Mouse (Mus musculus): ENCODE data around the gene Zfp36. TPM values are rescaled to one million over a fixed set of nuclear protein-coding genes. Genes with fewer than 3 reads are reported as not detected.
A peak's percentile ranks its signal among the peaks of the same experiment; 100 is the strongest.

The Zfp36 gene
- polyA plus RNA-seq, 1 experiment: 106 TPM

DNA sequence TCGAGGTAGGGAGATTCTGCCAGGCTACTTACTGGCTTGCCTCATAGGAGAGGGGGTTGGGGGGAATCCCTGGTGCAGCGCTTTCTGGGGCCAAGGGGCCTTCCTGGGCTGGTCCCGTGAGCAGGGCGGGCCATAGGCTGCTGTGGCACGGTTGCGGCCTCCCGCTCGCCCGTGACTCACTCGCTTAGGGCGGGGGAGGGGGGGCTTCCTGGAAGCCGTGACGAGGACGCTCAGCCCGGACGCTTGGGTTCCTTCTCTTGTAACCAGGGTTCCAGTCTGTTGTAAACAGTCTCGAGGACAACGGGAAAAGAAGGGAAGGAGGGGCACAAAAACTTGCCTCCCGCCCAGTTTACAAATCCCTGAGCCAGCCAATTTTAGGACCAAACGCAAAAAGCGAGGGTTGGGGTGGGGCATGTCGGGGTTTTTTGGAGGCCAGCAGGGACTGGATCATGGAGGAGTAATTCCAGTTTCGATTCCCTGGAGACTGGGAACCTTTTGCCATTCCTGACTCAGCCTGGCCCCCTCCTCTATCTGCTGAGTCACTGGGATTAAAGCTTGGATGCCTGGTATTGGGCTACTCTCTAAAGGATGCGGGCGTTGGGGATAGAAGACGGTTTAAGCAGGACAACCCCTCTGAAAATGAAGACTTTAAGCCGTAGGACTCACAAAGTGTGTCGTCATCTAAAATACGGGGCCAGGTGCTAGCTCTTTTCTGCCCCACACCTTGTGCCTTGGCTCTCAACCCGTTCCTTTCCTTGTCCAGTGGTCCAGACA is 1.2 kb upstream of the Zfp36 start:
- TF ChIP-seq CTCF (IDR thresholded peaks at IDR 0.05; ENCODE audit: extremely low read depth, insufficient read depth, insufficient read length, insufficient replicate concordance) (no peak), POLR2A (IDR thresholded peaks at IDR 0.05; ENCODE audit: low read depth, low read length) (peak; percentile 70)
- H3K27me3 ChIP-seq (ENCODE audit: control insufficient read depth, insufficient read depth, low read length): no peaks in the 10 kb centered on the region
- H3K27ac ChIP-seq (ENCODE audit: insufficient read depth, low read length): peak overlapping the region; percentile 99
- peak; percentile 91 to 95 for DNase-seq (ENCODE audit: low read depth in 1 of 2, low spot score in 2 of 2)
- peaks cover 33% of the 10 kb centered on the region for H3K4me1 ChIP-seq (ENCODE audit: control insufficient read depth, insufficient read depth, insufficient read length)
- H3K36me3 ChIP-seq (ENCODE audit: control insufficient read depth, insufficient read depth, low read length): peaks cover 16% of the 10 kb centered on the region
- under 1% methylated on average over 30 of the region's 30 CpGs for WGBS
- H3K4me3 ChIP-seq (ENCODE audit: extremely low read depth, insufficient read depth, insufficient read length): peak overlapping the region; percentile 55

DNA sequence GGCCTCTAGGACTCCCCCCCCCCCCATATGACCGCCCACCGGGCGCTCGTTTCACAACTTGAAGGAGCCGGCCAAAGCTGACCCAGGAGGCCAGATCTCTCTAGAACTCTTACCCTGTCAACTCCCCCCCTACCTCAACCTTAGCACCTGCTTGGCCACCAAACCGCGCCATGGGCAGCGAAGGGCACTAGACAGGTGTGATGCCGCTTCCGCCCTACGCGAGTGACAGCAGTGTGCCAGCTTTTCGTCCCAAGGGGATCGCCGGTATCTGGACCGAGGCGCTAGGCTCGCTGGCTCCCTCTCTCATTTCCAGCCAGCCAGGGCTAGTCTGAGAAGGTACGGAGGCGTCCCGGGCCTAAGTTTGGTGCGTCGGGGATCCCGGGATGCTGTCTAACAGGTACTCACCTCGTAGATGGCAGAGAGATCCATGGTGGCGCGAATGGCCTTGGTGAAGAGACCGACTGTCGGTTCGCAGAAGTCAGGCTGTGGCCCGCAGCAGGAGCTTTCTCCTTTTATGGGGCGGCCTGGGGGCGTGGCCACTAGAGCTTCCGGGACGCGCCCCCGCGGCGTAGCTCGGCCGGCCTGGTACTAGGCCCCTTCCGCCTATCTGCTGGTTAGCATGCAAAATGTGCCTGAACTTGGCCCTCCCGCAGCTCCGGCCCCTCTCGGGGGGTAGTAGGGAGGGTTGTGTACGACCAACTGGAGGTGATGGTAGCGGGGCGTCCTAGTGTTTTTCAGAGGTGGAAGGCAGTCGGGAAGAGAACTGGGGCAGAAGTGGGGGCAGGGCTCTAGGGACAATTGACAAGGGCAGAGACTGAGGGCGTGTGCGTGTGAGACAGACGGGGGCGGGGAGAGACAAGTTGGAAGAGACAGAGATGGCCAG is 1.0 kb downstream of the Zfp36 start:
- TF ChIP-seq POLR2A (IDR thresholded peaks at IDR 0.05; ENCODE audit: low read depth, low read length) (peak; percentile 100), CTCF (IDR thresholded peaks at IDR 0.05; ENCODE audit: extremely low read depth, insufficient read depth, insufficient read length, insufficient replicate concordance) (no peak)
- under 1% methylated on average over 53 of the region's 53 CpGs for WGBS
- Histone ChIP-seq H3K27ac (ENCODE audit: insufficient read depth, low read length) (peak overlapping the region; percentile 98), H3K27me3 (ENCODE audit: control insufficient read depth, insufficient read depth, low read length) (no peaks in the 10 kb centered on the region), H3K36me3 (ENCODE audit: control insufficient read depth, insufficient read depth, low read length) (peaks cover 16% of the 10 kb centered on the region), H3K4me1 (ENCODE audit: control insufficient read depth, insufficient read depth, insufficient read length) (peaks cover 18% of the 10 kb centered on the region), H3K4me3 (ENCODE audit: extremely low read depth, insufficient read depth, insufficient read length) (peak overlapping the region; percentile 74)
- DNase-seq (ENCODE audit: low read depth in 1 of 2, low spot score in 2 of 2): peak; percentile 93 to 96

DNA sequence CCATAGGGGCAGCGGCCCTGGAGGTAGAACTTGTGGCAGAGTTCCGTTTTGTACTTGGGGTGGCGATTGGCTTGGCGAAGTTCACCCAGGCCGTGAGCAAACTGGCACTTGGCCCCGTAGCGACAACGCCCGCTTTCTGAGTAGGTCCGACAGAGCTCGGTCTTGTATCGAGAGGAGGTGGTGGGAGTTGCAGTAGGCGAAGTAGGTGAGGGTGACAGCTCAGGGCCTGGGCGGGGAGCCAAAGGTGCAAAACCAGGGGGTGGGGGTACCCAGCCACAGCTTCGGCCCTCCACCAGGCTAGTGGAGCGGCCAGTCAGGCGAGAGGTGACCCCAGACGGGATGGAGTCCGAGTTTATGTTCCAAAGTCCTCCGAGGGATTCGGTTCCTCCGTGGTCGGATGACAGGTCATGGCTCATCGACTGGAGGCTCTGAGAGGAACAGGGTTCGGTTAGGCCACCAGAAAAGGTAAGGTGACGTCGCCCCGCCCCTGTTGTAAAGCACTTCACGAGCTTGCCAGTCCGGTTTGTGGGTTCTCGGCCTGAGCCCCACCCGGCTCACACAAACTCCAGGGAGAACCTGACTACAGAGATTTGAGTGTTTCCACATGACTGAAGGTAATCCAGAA is 1.9 kb downstream of the Zfp36 start:
- DNase-seq (ENCODE audit: low read depth in 1 of 2, low spot score in 2 of 2): peak; percentile 53 to 76
- peak overlapping the region; percentile 74 for H3K4me3 ChIP-seq (ENCODE audit: extremely low read depth, insufficient read depth, insufficient read length)
- TF ChIP-seq CTCF (IDR thresholded peaks at IDR 0.05; ENCODE audit: extremely low read depth, insufficient read depth, insufficient read length, insufficient replicate concordance) (no peak), POLR2A (IDR thresholded peaks at IDR 0.05; ENCODE audit: low read depth, low read length) (no peak)
- H3K27ac ChIP-seq (ENCODE audit: insufficient read depth, low read length): peak overlapping the region; percentile 97
- peaks cover 16% of the 10 kb centered on the region for H3K36me3 ChIP-seq (ENCODE audit: control insufficient read depth, insufficient read depth, low read length)
- WGBS: under 1% methylated on average over 32 of the region's 32 CpGs
- no peaks in the 10 kb centered on the region for H3K27me3 ChIP-seq (ENCODE audit: control insufficient read depth, insufficient read depth, low read length)
- H3K4me1 ChIP-seq (ENCODE audit: control insufficient read depth, insufficient read depth, insufficient read length): peaks cover 16% of the 10 kb centered on the region

DNA sequence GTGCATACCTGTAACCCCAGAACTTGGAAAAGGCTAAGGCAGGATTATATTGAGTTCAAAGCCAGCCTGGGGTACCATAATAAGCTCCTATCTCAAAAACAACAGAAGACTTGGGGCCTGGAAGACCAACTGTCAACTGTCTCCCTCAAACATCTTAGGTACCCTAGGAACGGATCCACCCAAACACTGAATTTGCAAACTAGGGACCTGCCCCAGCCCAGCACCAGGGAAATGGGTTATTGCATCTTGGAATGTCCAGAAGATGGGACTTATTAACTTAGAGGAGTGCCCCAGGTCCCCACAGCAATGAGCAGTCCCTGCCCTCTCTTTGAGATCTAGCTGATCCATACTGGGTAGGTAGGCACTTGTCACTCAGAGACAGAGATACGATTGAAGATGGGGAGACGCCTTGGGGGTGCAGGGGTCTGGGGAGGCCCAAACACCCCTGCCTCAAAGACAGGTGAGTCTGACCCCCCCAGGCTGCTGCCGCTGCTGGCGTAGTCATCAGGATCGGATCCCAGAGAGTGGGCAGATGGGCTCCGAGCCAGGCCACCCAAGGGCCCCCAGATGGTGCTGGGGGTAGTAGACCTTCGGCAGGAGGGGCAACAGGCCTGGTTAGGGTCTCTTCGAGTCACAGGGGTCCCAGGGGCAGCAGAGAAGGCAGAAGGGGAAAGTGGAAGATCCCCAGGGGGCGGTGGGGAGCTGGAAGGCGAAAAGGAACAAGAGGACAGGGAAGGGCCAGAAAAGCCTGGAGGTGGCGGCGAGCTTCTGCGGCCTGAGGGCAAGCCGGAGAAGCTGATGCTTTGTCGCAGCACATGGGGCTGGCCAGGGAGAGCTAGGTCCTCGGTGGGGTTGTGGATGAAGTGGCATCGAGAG is 2.6 kb downstream of the Zfp36 start:
- no peaks in the 10 kb centered on the region for H3K27me3 ChIP-seq (ENCODE audit: control insufficient read depth, insufficient read depth, low read length)
- peaks cover 12% of the 10 kb centered on the region for H3K4me1 ChIP-seq (ENCODE audit: control insufficient read depth, insufficient read depth, insufficient read length)
- TF ChIP-seq POLR2A (IDR thresholded peaks at IDR 0.05; ENCODE audit: low read depth, low read length): no peak
- TF ChIP-seq CTCF (IDR thresholded peaks at IDR 0.05; ENCODE audit: extremely low read depth, insufficient read depth, insufficient read length, insufficient replicate concordance): no peak
- H3K27ac ChIP-seq (ENCODE audit: insufficient read depth, low read length): peak overlapping the region; percentile 97
- 16% methylated on average over 18 of the region's 18 CpGs for WGBS
- peaks cover 16% of the 10 kb centered on the region for H3K36me3 ChIP-seq (ENCODE audit: control insufficient read depth, insufficient read depth, low read length)
- peak in 1 of 2 experiments; percentile 12 for DNase-seq (ENCODE audit: low read depth in 1 of 2, low spot score in 2 of 2)
- peak overlapping the region; percentile 74 for H3K4me3 ChIP-seq (ENCODE audit: extremely low read depth, insufficient read depth, insufficient read length)

DNA sequence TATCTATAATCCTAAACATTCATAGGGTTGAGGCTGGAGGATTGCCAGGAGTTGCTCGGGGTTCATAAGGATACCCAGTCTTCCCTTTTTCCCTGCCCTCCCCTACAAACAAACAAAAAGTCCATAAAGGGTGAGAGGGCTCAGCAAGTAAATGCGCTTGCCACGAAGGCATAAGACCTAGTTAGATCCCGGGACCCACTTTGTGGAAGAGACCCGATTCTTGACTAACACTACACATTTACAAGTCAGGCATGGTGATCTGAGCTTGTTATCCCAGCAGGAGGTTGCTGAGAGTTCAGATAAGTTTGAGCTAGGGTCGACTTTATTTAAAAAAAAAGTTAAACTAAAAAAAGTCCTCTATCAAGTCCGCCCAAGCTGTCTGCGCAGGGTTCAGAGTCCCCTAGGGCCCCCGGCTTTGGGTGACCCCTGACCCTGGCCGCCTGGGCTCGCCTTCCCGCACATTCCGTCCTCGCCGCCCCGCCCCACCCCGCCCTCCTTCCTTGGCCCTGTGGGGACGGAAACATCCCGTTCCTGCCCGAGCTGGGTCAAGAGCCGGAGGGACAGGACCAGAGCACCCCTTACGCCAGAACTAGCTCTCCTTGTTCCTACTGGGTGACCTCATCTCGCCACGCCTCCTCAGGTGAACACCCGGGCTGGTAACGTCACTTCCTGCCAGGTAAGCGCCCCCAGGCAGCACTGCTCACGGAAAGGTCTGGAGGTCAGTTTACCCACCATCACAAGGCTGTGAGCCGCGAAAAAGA is 3.9 kb downstream of the Zfp36 start:
- Histone ChIP-seq H3K4me3 (ENCODE audit: extremely low read depth, insufficient read depth, insufficient read length) (peak overlapping the region; percentile 45), H3K27me3 (ENCODE audit: control insufficient read depth, insufficient read depth, low read length) (no peaks in the 10 kb centered on the region), H3K4me1 (ENCODE audit: control insufficient read depth, insufficient read depth, insufficient read length) (peaks cover 9% of the 10 kb centered on the region), H3K27ac (ENCODE audit: insufficient read depth, low read length) (peak overlapping the region; percentile 91), H3K36me3 (ENCODE audit: control insufficient read depth, insufficient read depth, low read length) (peaks cover 16% of the 10 kb centered on the region)
- peak; percentile 80 to 81 for DNase-seq (ENCODE audit: low read depth in 1 of 2, low spot score in 2 of 2)
- WGBS: 6% methylated on average over 30 of the region's 30 CpGs
- TF ChIP-seq CTCF (IDR thresholded peaks at IDR 0.05; ENCODE audit: extremely low read depth, insufficient read depth, insufficient read length, insufficient replicate concordance): no peak
- TF ChIP-seq POLR2A (IDR thresholded peaks at IDR 0.05; ENCODE audit: low read depth, low read length): peak; percentile 86
